Mouse (Mus musculus) gastrocnemius, adult 2 months (tissue): ENCODE data around the gene Ccnd1. TPM values are rescaled to one million over a fixed set of nuclear protein-coding genes. Genes with fewer than 3 reads are reported as not detected.
A peak's percentile ranks its signal among the peaks of the same experiment; 100 is the strongest.
"Not testable (repeated sequence)": the region's sequence is repeated elsewhere in the genome, so short reads cannot be mapped to it uniquely, and the experiment has no call there.

Source experiments
- DNase-seq: peaks from one replicate; pipeline ENCODE4 v3.0.0; 2022
- H3K27ac ChIP-seq: fragments of 200-600 bp; 2 replicates; pipeline ENCODE4 v1.8.1; 2022; ENCODE audit warnings: mild to moderate bottlenecking
- H3K4me3 ChIP-seq: fragments of 200-600 bp; 2 replicates; pipeline ENCODE4 v1.8.1; 2022; ENCODE audit warnings: mild to moderate bottlenecking, moderate library complexity
- CTCF ChIP-seq: fragments of 200-600 bp; IDR thresholded peaks from 2 replicates; pipeline ENCODE4 v1.8.1; 2022; ENCODE audit warnings: antibody characterized with exemption, mild to moderate bottlenecking, moderate library complexity
- intact Hi-C: fragments of 180-260 bp; cut with DNase I; formaldehyde crosslinking; loops from one replicate; pipeline ENCODE4 v1.15.1; 2025
- total RNA-seq, 2 experiments: library from RNA; stranded (reverse); gene quantifications; 2 replicates each; pipeline ENCODE4 v1.2.3; 2021

Gene Ccnd1
- total RNA-seq, 2 experiments from 2014 or later, result 1.6 to 5.2 TPM

DNA sequence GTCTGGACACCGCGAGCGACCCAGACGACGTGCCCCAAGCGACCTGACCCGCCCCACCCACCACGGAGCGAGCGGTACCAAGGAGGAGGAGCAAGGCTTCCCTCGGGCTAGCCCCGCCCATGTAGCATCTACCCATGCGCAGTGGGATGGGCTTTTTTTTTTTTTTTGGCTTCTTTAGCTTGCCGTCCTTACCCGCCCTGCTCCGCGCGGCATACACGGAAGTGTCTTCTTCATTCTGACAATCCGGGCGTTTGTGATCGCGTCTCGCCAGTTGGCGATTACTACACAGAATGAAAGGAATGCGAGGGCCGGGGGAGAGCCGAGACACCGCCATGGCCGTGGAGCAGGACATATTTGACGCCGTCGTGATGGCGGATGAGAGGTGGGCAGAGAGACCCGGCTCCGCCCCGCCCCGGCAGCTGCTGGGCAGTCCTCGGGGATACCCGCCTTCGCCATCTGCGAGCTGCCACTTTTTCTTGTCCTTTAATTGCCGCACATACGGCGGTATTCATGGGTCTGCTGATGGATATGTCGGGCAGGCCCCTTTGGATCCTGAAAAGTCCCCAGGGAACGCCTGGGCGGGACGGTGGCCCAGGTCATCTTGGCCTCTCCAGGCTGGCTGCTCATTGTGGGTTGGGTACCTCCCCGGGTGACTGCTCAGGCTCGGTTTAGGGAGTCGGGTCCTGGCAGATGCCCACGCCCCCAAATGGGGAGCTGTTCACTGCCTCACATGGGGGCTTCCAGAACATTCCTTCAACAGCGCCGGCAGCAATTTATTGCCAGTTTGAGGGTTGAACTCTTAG is 24.6 kb downstream of the Ccnd1 start, which contains the start of gene LTO1:
Gene LTO1 (plus strand): TSS at position 153 of the 803 bp plus-strand sequence.
- intact Hi-C loops, result no loop called here

DNA sequence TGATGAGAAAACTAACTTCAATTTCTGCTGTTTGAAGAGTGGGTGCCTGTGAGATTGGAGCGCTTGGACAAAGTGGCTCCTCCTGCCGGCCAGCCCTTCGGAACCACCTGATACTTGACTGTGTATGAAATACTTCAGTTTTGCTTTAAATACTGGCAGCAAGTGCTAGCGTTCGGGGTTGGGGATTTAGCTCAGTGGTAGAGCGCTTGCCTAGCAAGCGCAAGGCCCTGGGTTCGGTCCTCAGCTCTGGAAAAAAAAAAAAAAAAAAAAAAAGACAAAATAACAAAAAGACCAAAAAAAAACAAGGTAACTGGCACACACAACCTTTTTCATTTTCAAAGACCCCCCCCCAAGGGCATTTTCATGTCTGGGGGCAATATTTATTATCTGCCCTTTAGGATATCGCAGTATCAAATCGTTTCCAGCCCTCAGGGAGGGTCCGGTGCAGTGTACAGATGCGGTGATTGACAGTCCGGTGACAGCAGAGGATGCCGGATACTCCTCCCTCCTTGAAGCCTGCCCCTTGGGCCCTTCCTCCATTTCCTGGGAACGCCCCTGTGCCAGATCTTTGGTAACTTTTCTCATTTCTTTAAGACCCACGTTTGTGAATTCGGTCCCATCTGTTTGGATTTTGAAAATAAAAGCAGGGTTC is 25.3 kb downstream of the Ccnd1 start:
- Histone ChIP-seq H3K27ac (peak overlapping the region; percentile 93), H3K4me3 (peak overlapping the region; percentile 93)
- intact Hi-C loops, result no loop called here
- DNase-seq, result no peak
- peak; percentile 31 for TF ChIP-seq CTCF

More for the DNA sequence above, 24.6 kb downstream of the Ccnd1 start, which contains the start of gene LTO1:
- no peak for TF ChIP-seq CTCF
- H3K4me3 ChIP-seq, result peak within 1 kb of the TSS; percentile 93
- peak; percentile 92 for DNase-seq
- H3K27ac ChIP-seq, result peak within 1 kb of the TSS; percentile 93

DNA sequence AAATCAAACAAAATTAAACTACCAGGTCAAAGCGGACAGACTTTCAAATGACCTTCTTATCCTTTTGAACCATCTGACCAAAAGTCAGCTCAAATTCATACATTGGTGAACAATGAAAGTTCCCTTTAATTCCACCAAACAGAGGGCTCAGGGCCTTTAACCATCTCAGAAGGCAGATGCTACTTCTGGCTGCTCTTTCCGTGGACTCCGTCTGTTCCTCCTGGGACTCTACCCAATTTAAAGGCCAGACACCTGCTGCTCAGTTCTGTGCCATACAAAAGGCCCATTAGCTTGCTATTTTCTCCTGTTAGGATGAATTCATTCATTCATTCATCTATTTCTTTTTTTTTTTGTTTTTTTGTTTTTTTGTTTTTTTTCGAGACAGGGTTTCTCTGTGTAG is 26.8 kb downstream of the Ccnd1 start:
- no peak for DNase-seq
- no peak for TF ChIP-seq CTCF
- no peak overlapping the region for H3K27ac ChIP-seq
- no peak overlapping the region for H3K4me3 ChIP-seq
- intact Hi-C loops, result no loop called here

DNA sequence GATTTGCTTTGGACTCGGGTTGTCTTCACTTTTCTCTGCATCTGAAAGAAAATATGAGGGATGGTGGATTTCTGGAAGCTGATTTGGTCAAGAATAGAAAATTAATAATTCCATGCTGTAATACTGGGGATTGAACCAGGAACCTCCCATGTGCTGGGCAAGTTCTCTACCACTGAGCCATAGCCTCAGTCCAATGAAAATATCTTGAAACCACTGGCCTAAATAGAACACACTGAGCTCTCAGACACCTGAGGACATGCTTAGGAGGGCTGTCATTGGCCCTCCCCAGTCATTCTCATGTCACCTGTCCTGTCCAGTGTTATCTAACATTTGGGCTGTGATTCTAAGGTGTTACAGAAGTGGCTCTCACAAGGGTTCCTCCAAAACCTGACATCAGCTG is 28.6 kb downstream of the Ccnd1 start:
- DNase-seq, result no peak
- Histone ChIP-seq H3K27ac (no peak overlapping the region), H3K4me3 (no peak overlapping the region)
- no peak for TF ChIP-seq CTCF
- intact Hi-C loops, result no loop called here

DNA sequence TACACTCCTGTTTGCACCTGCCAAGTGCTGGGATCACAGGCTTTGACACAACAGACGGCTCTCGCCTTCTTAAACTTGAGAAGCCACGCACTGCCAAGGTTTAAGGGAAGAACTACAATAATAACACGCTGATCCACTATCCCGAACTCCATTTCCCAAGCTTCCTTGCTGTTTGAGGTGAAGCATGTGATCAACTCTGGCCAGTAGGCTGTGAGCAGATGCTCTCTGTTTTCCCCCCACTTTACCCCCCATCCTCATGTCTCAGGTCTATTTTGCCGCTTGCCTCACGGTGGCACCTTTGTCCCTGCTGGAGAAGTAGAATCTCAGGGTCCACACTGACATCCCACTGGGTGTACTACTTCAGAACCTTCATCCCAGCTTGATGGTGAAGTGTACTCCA is 31.0 kb downstream of the Ccnd1 start:
- intact Hi-C loops, result no loop called here
- no peak for TF ChIP-seq CTCF
- no peak for DNase-seq
- 0 out of 2 replicates have a peak overlapping the region, but pooled peaks have one; percentile 21 for H3K4me3 ChIP-seq
- no peak overlapping the region for H3K27ac ChIP-seq

DNA sequence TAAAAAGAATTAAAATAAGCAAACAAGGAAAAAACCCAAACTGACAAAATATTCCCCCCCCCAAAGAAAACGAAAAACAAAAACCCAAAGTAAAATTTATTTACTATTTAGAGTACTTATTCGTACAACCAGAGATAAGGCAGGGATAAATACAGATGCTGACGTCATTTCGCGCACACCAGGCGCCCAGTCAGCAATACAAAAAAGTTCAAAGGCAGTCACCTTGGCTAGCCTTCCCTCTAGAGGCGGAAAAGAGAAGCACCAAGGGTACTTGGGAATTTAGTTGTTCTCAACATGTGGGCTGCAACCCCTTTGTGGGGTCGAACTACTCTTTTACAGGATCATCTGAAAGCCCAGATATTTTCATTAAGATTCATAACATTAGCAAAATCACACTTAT is 31.9 kb downstream of the Ccnd1 start:
- intact Hi-C loops, result no loop called here
- no peak for DNase-seq

DNA sequence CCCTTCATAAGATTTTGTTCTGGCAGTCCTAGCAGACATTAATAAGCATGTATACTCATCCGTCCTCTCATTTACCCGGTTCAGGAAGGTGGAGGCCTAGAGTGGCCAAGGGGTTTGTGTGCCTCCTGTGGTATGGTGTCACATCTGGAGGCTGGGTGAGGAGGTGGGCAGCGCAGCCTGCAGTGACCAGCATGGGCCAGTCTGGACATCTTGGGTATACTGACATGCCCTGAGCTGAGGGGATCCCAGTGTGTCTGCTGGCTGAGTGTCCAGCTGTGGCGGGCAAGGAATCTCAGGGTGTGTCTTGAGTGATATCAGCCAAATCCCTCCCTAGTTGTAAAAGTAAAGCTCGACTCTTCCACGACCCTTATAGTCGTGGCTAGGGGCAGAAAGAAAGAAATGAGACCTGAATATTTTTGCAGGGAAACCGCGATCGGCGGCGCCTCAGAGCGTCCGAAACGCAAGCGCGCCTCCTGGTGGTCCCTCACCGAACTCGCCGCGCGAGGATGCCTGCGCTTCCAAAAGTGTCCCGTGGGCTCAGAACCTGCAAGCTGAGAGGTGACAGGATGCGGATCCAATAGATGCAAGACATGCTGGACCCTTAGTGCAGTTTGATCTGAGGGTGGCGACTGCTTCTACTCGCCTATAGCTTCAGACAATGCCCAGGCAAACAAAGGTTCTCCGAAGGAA is 32.9 kb downstream of the Ccnd1 start:
- no peak overlapping the region for H3K27ac ChIP-seq
- peak overlapping the region; percentile 55 for H3K4me3 ChIP-seq
- intact Hi-C loops, result no loop called here
- TF ChIP-seq CTCF, result peak; percentile 92
- DNase-seq, result peak; percentile 64

More for the DNA sequence above, 31.9 kb downstream of the Ccnd1 start:
- peak; percentile 22; the same call in 1 of the 2 replicates for TF ChIP-seq CTCF
- Histone ChIP-seq H3K27ac (no peak overlapping the region), H3K4me3 (no peak overlapping the region)

DNA sequence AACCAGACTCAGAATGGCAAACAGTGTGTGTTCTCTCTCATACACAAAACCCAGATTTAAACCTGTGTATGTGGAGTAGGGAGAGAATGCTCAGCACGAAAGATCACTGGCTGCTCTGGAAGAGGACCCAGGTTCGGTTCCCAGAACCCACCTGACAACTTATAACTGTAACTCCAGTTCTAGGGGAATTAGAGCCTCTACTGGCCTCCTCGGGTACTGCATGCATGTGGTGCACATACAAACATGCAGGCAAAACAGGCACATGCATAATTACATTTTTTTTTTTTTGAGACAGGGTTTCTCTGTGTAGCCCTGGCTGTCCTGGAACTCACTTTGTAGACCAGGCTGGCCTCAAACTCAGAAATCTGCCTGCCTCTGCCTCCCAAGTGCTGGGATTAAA is 34.2 kb downstream of the Ccnd1 start:
- DNase-seq, intact Hi-C loops, H3K4me3 ChIP-seq, H3K27ac ChIP-seq: not testable (repeated sequence)

DNA sequence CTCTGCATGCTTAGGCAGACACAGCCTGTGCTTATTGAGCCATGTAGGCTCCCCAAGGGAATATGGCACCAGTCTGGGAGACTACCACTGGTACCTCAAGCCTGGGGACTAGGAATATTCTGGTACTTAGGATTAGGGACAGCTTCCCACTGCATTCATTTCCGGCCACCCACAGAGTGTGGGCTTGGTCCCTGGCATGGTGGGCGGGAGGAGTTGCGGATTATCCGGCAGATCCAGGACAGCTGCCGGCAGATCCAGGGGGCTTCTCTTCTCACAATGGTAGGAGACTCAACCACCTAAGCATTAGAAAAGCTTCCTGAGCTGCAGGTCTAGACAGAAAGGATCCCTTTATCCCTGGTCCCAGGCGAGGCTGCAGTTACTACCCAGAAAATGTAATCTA is 41.2 kb downstream of the Ccnd1 start:
- DNase-seq, result no peak
- intact Hi-C loops, result no loop called here
- Histone ChIP-seq H3K27ac (no peak overlapping the region), H3K4me3 (no peak overlapping the region)
- TF ChIP-seq CTCF, result no peak

DNA sequence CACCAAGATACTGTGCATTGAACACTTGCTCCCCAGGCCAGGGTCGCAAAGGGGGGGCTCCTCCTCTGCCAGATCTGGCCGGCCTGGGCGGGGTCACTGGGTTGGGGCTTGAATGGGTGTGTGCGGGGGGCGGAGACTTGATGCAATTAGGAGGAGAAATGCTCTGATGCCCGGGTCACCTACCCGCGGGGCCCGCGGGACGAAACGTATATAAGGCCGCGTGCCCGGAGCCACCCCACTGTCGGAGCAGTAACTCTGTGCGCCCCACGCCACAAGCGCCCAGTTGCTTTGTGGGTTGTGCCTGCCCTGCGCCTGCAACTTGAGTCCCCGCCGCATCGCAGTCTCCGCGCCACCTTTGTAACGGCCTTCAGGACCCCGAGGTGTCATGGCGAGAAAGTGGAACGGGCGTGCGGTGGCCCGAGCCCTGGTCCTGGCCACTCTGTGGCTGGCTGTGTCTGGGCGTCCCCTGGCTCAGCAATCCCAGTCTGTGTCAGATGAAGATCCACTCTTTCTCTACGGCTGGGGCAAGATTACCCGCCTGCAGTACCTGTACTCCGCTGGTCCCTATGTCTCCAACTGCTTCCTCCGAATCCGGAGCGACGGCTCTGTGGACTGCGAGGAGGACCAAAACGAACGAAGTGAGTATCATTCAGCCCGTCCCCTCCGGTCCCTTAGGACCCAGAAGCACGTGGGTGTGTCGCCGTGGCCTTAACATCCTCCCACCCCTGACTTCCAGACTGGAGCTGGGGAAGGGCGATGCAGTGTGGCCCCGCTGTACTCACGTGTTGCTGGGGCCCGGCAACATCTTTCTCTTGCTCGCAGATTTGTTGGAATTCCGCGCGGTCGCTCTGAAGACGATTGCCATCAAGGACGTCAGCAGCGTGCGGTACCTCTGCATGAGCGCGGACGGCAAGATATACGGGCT is 43.2 kb downstream of the Ccnd1 start, which contains the start of gene Fgf15:
Gene Fgf15 (plus strand): TSS at position 238 of the 925 bp plus-strand sequence.
- no peak for TF ChIP-seq CTCF
- intact Hi-C loops, result no loop called here
- DNase-seq, result no peak
- peak within 1 kb of the TSS; percentile 69 for H3K4me3 ChIP-seq
- no peak within 1 kb of the TSS for H3K27ac ChIP-seq

DNA sequence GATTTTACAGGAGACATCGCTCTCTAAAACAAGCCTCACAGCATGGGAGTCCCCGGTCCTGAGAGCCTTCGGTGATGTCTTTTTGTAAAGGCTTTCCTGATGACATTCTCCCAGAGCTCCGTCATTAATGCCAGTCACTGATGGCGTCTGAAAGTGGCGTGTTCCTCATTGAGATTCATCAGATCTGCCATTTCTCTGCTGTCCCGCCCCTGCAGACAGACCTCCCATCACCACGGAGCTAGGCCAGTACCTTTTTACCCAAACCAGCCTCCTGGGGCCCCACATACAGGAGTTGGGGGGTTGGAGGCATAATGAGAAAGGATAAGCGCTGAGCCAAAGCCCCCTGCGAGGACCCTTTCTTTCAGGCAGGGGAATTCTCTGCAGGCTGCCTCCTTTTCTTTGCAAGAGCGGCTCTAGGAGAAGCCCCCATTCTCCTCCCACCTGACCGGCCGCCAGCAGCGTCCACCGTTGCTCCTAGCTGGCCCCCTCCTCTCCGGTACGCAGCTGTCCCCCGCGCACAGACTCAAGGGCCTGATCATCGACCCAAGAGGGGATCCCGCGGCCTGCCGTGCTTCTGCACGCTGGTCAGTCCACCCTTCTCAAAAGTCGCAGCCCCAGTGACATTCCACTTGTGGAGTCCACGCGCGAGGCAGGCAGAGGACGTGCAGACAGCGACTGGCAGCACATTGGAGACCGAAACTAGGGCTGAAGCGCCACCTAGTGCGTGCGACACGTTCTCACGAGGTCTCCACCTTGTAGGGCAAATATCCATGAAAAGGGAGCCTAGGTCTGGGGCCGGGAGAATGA is 44.2 kb downstream of the Ccnd1 start:
- intact Hi-C loops, result loop anchor here (1.0 to 2.0 kb wide), 2 partner anchors 49 to 97 kb away; partner anchors contain the start of gene Fgf4
- Histone ChIP-seq H3K4me3 (peak overlapping the region; percentile 69), H3K27ac (no peak overlapping the region)
- TF ChIP-seq CTCF, result peak; percentile 79
- peak; percentile 78 for DNase-seq
